Mouse (Mus musculus) MEL-GATA-1-ER (cell line): Measurements from ENCODE around the gene Napb.

Experiments
- DNase-seq: peaks from one replicate; pipeline ENCODE4 v3.0.0-alpha.2; 2012; ENCODE audit warnings: low read depth; ENCODE audit errors: extremely low read depth

The Napb gene

GRCm38 (mm10) chr2:148687971-148688370 is 44.3 kb downstream of the Napb start:
- no peak for DNase-seq

GRCm38 (mm10) chr2:148686862-148687261 is 45.4 kb downstream of the Napb start:
- no peak for DNase-seq

- no peak for DNase-seq
These were observed 46.6 kb downstream of the Napb start for GRCm38 (mm10) chr2:148685709-148686108.

- no peak for DNase-seq
These were observed 47.3 kb downstream of the Napb start for GRCm38 (mm10) chr2:148684972-148685371.

- no peak for DNase-seq
These were observed 49.2 kb downstream of the Napb start for GRCm38 (mm10) chr2:148683031-148683430.

GRCm38 (mm10) chr2:148681461-148681891 is 50.8 kb downstream of the Napb start:
- DNase-seq = peak; percentile 22

- peak; percentile 95 for DNase-seq
These were observed 51.4 kb downstream of the Napb start, which contains the start of gene Gzf1 for GRCm38 (mm10) chr2:148680775-148681291. TSS of gene Gzf1 (plus strand) at chr2:148681023.

GRCm38 (mm10) chr2:148679346-148679745 is 52.9 kb downstream of the Napb start:
- no peak for DNase-seq

- DNase-seq = no peak
These were observed 54.5 kb downstream of the Napb start for GRCm38 (mm10) chr2:148677801-148678200.

- DNase-seq = peak; percentile 97
These were observed 59.8 kb downstream of the Napb start, which contains the start of gene Nxt1 for GRCm38 (mm10) chr2:148672199-148673096. TSS of gene Nxt1 (plus strand) at chr2:148672601.

GRCm38 (mm10) chr2:148663458-148663857 is 68.8 kb downstream of the Napb start:
- no peak for DNase-seq

GRCm38 (mm10) chr2:148654961-148655360 is 77.3 kb downstream of the Napb start:
- DNase-seq = no peak

GRCm38 (mm10) chr2:148650587-148651357 is 81.5 kb downstream of the Napb start:
- no peak for DNase-seq

- DNase-seq = no peak
These were observed 87.8 kb downstream of the Napb start for GRCm38 (mm10) chr2:148644421-148645000.
